13 mouse cellular contexts compared by ENCODE assay signal in the genomic region with DNA sequence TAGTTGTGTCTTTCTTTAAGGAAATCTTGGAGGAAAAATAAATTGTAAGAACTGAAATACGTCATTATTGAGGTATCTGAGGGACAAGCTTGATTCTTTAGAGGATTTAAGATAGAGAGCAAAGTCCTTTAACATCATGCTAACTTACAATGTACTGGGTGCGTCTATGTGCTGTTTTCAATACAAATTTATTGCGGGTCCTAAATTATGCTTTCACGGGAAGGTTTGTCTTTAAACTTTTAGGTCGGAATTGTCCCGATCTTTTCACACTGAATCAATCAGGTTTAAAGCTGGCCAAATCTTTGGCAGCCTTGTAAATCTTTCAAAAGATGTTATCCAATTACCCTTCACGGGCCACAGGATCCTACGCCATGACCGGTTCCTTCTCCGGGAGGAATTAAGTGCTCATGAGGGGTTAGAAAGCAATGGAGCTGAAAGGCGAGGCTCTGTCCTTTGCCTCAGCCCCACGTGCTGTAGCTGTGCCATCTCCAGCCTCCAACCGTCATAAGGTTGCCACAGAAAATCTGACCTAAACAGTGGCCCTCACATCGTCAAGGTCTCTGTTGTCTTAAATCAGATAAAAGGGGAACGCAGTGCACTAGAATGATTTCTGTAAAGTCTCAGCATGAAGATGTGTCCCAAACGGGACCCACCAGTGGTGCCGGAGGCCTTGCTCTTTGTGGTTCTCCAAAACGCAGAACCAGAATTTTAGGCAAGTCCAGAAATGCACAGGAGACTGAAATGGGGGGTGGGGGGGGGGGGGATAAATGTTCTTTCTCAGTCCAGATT.
DNase-seq lines count a peak whose midpoint lies in the region; ATAC-seq and TF ChIP-seq lines count a peak whose summit lies in the region.
"Had no signal": no experiment of that assay in that cellular context is flagged by ENCODE, and none has a peak within 500 bp of the region (broad histone marks: within the 10 kb centered on the region; RNA-seq: fewer than 3 reads in every experiment).

No protein-coding gene starts in this region.

- H3K9ac ChIP-seq in hindbrain, embryonic 11.5 days (ENCODE audit: low read depth, low read length) = no peak overlapping the region
- no peak overlapping the region for H3K9ac ChIP-seq in hindbrain, embryonic 16.5 days (ENCODE audit: low read depth, low read length)
- H3K9ac ChIP-seq in forebrain, embryonic 13.5 days = no peak overlapping the region
- H3K9ac ChIP-seq in neural tube, embryonic 13.5 days = no peak overlapping the region

- 0 out of 2 replicates have a peak, but pooled peaks cover 2% of the 10 kb centered on the region for H3K4me1 ChIP-seq in hindbrain, embryonic 11.5 days (replicated peaks; ENCODE audit: control insufficient read depth, insufficient read depth, low read length)
- H3K4me1 ChIP-seq in hindbrain, embryonic 16.5 days (ENCODE audit: control insufficient read depth, insufficient read depth, low read depth, low read length) = no peaks in the 10 kb centered on the region
- H3K4me1 ChIP-seq in forebrain, embryonic 13.5 days = peaks cover 13% of the 10 kb centered on the region; the same call in 1 of the 2 replicates
- H3K4me1 ChIP-seq in neural tube, embryonic 13.5 days (replicated peaks) = peaks cover 32% of the 10 kb centered on the region

- H3K27me3 ChIP-seq in hindbrain, embryonic 11.5 days (ENCODE audit: control insufficient read depth, insufficient read depth, low read length) = no peaks in the 10 kb centered on the region
- no peaks in the 10 kb centered on the region for H3K27me3 ChIP-seq in hindbrain, embryonic 16.5 days (replicated peaks; ENCODE audit: control insufficient read depth, insufficient read depth, low read length)
- 0 out of 2 replicates have a peak, but pooled peaks cover 5% of the 10 kb centered on the region for H3K27me3 ChIP-seq in forebrain, embryonic 13.5 days
- no peaks in the 10 kb centered on the region for H3K27me3 ChIP-seq in neural tube, embryonic 13.5 days
- H3K27me3 ChIP-seq: CH12.LX had no signal

- ATAC-seq in hindbrain, embryonic 11.5 days (ENCODE audit: low FRiP score) = 0 out of 2 replicates have a peak, but pooled peaks have one; percentile 29
- no peak; the same call in 1 of the 2 replicates for ATAC-seq in hindbrain, embryonic 16.5 days
- ATAC-seq in forebrain, embryonic 13.5 days = 0 out of 2 replicates have a peak, but pooled peaks have one; percentile 25
- peak; percentile 69; the same call in 1 of the 2 replicates for ATAC-seq in neural tube, embryonic 13.5 days (ENCODE audit: low read depth)

- DNase-seq in hindbrain, embryonic 11.5 days (ENCODE audit: low spot score) = peak; percentile 47
- DNase-seq in kidney, postnatal 4 days = peak; percentile 21 to 32
- no peak for DNase-seq in layer of hippocampus, adult 2 months (ENCODE audit: low spot score in 2 of 2)
- DNase-seq in thymus, adult 18-20 months = no peak
- DNase-seq in urinary bladder, postnatal 14 days (ENCODE audit: low spot score) = no peak
- DNase-seq: cerebellum, adult 9-10 months; layer of hippocampus, postnatal 36 days; spleen, adult 18-20 months; thymus, postnatal 25 days had no signal

- no peak for TF ChIP-seq CTCF in layer of hippocampus, adult 2 months (conservative IDR thresholded peaks at IDR 0.05)

- WGBS in hindbrain, embryonic 11.5 days = 21% methylated on average over 18 of the region's 18 CpGs
- WGBS in hindbrain, embryonic 16.5 days = 26% methylated on average over 18 of the region's 18 CpGs
- WGBS in forebrain, embryonic 13.5 days = 17% methylated on average over 18 of the region's 18 CpGs
- WGBS in neural tube, embryonic 13.5 days = 9% methylated on average over 18 of the region's 18 CpGs

- H3K9me3 ChIP-seq in hindbrain, embryonic 11.5 days (ENCODE audit: control insufficient read depth, low read length) = no peaks in the 10 kb centered on the region
- H3K9me3 ChIP-seq in hindbrain, embryonic 16.5 days (ENCODE audit: control insufficient read depth, low read length) = no peaks in the 10 kb centered on the region
- H3K9me3 ChIP-seq in forebrain, embryonic 13.5 days (replicated peaks) = no peaks in the 10 kb centered on the region
- H3K9me3 ChIP-seq in neural tube, embryonic 13.5 days = no peaks in the 10 kb centered on the region

- H3K36me3 ChIP-seq in hindbrain, embryonic 11.5 days (ENCODE audit: control insufficient read depth, insufficient read depth, low read length) = no peaks in the 10 kb centered on the region
- H3K36me3 ChIP-seq in hindbrain, embryonic 16.5 days (ENCODE audit: control insufficient read depth, insufficient read depth, low read length) = no peaks in the 10 kb centered on the region
- H3K36me3 ChIP-seq in forebrain, embryonic 13.5 days (ENCODE audit: poor library complexity, severe bottlenecking) = no peaks in the 10 kb centered on the region
- H3K36me3 ChIP-seq in neural tube, embryonic 13.5 days = no peaks in the 10 kb centered on the region

- H3K4me2 ChIP-seq in hindbrain, embryonic 11.5 days (replicated peaks; ENCODE audit: low read depth, low read length) = no peak overlapping the region
- H3K4me2 ChIP-seq in hindbrain, embryonic 16.5 days (ENCODE audit: low read length) = no peak overlapping the region
- peak overlapping the region; percentile 21; the same call in 1 of the 2 replicates for H3K4me2 ChIP-seq in forebrain, embryonic 13.5 days
- H3K4me2 ChIP-seq in neural tube, embryonic 13.5 days = peak overlapping the region; percentile 34

- H3K4me3 ChIP-seq in hindbrain, embryonic 11.5 days (ENCODE audit: low read depth, low read length) = no peak overlapping the region
- no peak overlapping the region for H3K4me3 ChIP-seq in hindbrain, embryonic 16.5 days (ENCODE audit: low read length)
- H3K4me3 ChIP-seq in forebrain, embryonic 13.5 days = no peak overlapping the region
- no peak overlapping the region for H3K4me3 ChIP-seq in neural tube, embryonic 13.5 days
- H3K4me3 ChIP-seq in layer of hippocampus, adult 2 months = no peak overlapping the region

- H3K27ac ChIP-seq in hindbrain, embryonic 11.5 days (ENCODE audit: low read depth, low read length) = peak overlapping the region; percentile 44; the same call in 1 of the 2 replicates
- no peak overlapping the region for H3K27ac ChIP-seq in hindbrain, embryonic 16.5 days (ENCODE audit: low read depth, low read length)
- H3K27ac ChIP-seq in forebrain, embryonic 13.5 days = no peak overlapping the region
- H3K27ac ChIP-seq in neural tube, embryonic 13.5 days (replicated peaks) = no peak overlapping the region
- no peak overlapping the region for H3K27ac ChIP-seq in layer of hippocampus, adult 2 months

Comparison
In these comparisons a context has a peak if more than half of its experiments do, and no peak if none do; other contexts are left out.
1. DNase-seq: peak in hindbrain, embryonic 11.5 days (single experiment) and kidney, postnatal 4 days (2 of 2); none in layer of hippocampus, adult 2 months (0 of 2), thymus, adult 18-20 months (0 of 2) and urinary bladder, postnatal 14 days (single experiment).
2. H3K4me2 ChIP-seq: peak in forebrain, embryonic 13.5 days (single experiment) and neural tube, embryonic 13.5 days (single experiment); none in hindbrain, embryonic 11.5 days (single experiment) and hindbrain, embryonic 16.5 days (single experiment).